Mouse (Mus musculus) cerebral cortex, adult 2 months (tissue): ENCODE results near the gene Dcdc2a.

Experiments used
- WGBS: fragments of 180-500 bp; shearing (Covaris S2); methylation state at CpG from one replicate; pipeline ENCODE4 v1.1.7; 2018; 5-methylcytosine and 5-hydroxymethylcytosine counted together

Dcdc2a gene

GRCm38 (mm10) chr13:25178236-25179001, 122.6 kb downstream of the Dcdc2a start:
- 77% methylated on average over 4 of the region's 4 CpGs for WGBS

- WGBS: 37% methylated on average over 7 of the region's 7 CpGs
Observed at GRCm38 (mm10) chr13:25186436-25187325, 130.9 kb downstream of the Dcdc2a start.

- WGBS: 11% methylated on average over 6 of the region's 6 CpGs
Observed at GRCm38 (mm10) chr13:25187326-25187710, 131.5 kb downstream of the Dcdc2a start.

GRCm38 (mm10) chr13:25189419-25190144, 133.8 kb downstream of the Dcdc2a start:
- 90% methylated on average over 11 of the region's 11 CpGs for WGBS

- WGBS: 78% methylated on average over 3 of the region's 3 CpGs
Observed at GRCm38 (mm10) chr13:25190218-25190617, 134.4 kb downstream of the Dcdc2a start.

- WGBS: 56% methylated on average over 10 of the region's 10 CpGs
Observed at GRCm38 (mm10) chr13:25195706-25196105, 139.9 kb downstream of the Dcdc2a start.

GRCm38 (mm10) chr13:25199916-25200315, 144.1 kb downstream of the Dcdc2a start:
- WGBS: 66% methylated on average over 3 of the region's 3 CpGs

GRCm38 (mm10) chr13:25206950-25207349, 151.1 kb downstream of the Dcdc2a start:
- WGBS: 57% methylated on average over 5 of the region's 5 CpGs

- 98% methylated on average over 1 of the region's 1 CpGs for WGBS
Observed at GRCm38 (mm10) chr13:25218394-25218793, 162.6 kb downstream of the Dcdc2a start.

GRCm38 (mm10) chr13:25220186-25220787, 164.5 kb downstream of the Dcdc2a start:
- WGBS: 70% methylated on average over 5 of the region's 5 CpGs

GRCm38 (mm10) chr13:25251893-25252292, 196.1 kb downstream of the Dcdc2a start:
- WGBS: 35% methylated on average over 1 of the region's 1 CpGs

GRCm38 (mm10) chr13:25254478-25255263, 198.9 kb downstream of the Dcdc2a start:
- WGBS: 75% methylated on average over 9 of the region's 9 CpGs

- WGBS: 46% methylated on average over 6 of the region's 6 CpGs
Observed at GRCm38 (mm10) chr13:25257608-25258007, 201.8 kb downstream of the Dcdc2a start.
